ENCODE assay signal across 9 mouse cellular contexts in genomic region chr5:105557346-105557745, GRCm38 (mm10).
"Had no signal": no experiment of that assay in that cellular context is flagged by ENCODE, and none has a peak within 500 bp of the region (broad histone marks: within the 10 kb centered on the region; RNA-seq: fewer than 3 reads in every experiment).

No protein-coding gene starts in this region.

- H3K9ac ChIP-seq: limb, embryonic 13.5 days; liver, embryonic 14.5 days; neural tube, embryonic 12.5 days; stomach, embryonic 15.5 days had no signal

- H3K27ac ChIP-seq: limb, embryonic 13.5 days; liver, embryonic 14.5 days; neural tube, embryonic 12.5 days; stomach, embryonic 15.5 days had no signal

- H3K4me3 ChIP-seq: limb, embryonic 13.5 days; neural tube, embryonic 12.5 days; stomach, embryonic 15.5 days had no signal

- H3K4me1 ChIP-seq: limb, embryonic 13.5 days; neural tube, embryonic 12.5 days; stomach, embryonic 15.5 days had no signal

- H3K4me2 ChIP-seq: limb, embryonic 13.5 days; neural tube, embryonic 12.5 days; stomach, embryonic 15.5 days had no signal

- H3K36me3 ChIP-seq: neural tube, embryonic 12.5 days; stomach, embryonic 15.5 days had no signal

- H3K27me3 ChIP-seq: limb, embryonic 13.5 days; neural tube, embryonic 12.5 days; stomach, embryonic 15.5 days had no signal

- DNase-seq: kidney, adult 18-20 months; kidney, postnatal 10 days; lung, adult 18-20 months; thymus, adult 2 months; thymus, postnatal 25 days had no signal

- H3K9me3 ChIP-seq: limb, embryonic 13.5 days; neural tube, embryonic 12.5 days; stomach, embryonic 15.5 days had no signal
